Mouse (Mus musculus) mouse trophoblast stem cell (cell line): ENCODE results near the gene Eif2s1.

Experiments
- in situ Hi-C, 2 experiments: fragments of 300-500 bp; cut with MseI, MboI; formaldehyde crosslinking; loops; 2 replicates in 1 of 2; 3 replicates in 1 of 2; pipeline ENCODE4 v1.15.1; 2025

The Eif2s1 gene

DNA sequence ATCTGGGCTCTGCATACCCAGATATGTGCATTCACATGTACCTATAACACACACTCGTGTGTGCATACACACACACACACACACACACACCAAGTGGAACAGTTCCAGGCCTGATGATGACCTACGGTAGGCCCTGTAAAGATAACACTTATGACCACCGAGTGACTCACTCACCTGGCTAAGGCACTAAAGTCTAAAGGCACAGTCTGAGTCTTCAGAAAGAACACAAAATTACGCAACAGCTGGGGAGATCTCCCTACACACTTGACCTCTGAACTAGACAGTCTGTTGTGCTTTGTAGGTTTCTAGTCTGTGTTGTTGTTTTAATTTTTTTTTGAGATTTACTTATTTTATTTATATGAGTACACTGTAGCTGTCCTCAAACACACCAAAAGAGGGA lies 52.8 kb downstream of the Eif2s1 start:
- in situ Hi-C loops, result no loop called here

DNA sequence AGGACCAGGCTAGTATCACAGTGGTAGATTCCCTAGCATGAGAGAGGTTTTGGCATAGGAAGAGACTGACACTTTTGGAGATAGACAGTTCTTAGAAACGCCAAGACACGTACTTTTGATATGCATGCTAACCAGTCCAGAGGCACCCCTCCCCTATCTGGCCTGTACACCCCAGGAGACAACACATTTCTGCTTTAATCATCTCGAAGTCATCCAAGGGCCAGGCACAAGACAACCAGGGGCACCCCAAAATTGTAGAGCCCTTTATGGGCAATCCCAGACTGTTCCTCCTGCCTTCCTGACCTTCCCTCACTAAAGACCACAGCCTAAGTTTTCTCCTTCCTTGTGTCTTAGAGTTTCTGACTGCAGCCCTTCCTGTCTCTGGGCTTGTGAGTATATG lies 53.9 kb downstream of the Eif2s1 start:
- in situ Hi-C loops, result loop anchor here (5.0 kb wide), 1 partner anchor 182 kb away; no protein-coding TSS in a partner anchor

DNA sequence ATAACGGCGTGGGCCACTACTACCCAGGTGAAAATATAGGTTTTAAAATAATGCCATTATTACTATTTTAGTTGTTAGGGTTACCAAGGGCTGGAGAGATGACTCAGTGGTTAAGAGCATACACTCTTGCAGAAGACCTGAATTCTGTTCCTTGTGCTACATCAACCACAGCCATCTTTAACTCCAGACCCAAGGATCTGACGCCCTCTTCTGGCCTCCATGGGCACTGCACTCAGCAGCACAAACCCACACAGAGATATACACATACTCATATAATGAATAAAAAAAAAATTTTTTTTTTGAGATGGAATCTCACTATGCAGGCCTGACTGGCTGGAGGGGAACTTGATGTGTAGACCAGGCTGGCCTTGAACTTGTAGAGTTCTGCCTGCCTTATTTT lies 54.7 kb downstream of the Eif2s1 start:
- in situ Hi-C loops, result loop anchor here (5.0 kb wide), 1 partner anchor 181 kb away; no protein-coding TSS in a partner anchor

DNA sequence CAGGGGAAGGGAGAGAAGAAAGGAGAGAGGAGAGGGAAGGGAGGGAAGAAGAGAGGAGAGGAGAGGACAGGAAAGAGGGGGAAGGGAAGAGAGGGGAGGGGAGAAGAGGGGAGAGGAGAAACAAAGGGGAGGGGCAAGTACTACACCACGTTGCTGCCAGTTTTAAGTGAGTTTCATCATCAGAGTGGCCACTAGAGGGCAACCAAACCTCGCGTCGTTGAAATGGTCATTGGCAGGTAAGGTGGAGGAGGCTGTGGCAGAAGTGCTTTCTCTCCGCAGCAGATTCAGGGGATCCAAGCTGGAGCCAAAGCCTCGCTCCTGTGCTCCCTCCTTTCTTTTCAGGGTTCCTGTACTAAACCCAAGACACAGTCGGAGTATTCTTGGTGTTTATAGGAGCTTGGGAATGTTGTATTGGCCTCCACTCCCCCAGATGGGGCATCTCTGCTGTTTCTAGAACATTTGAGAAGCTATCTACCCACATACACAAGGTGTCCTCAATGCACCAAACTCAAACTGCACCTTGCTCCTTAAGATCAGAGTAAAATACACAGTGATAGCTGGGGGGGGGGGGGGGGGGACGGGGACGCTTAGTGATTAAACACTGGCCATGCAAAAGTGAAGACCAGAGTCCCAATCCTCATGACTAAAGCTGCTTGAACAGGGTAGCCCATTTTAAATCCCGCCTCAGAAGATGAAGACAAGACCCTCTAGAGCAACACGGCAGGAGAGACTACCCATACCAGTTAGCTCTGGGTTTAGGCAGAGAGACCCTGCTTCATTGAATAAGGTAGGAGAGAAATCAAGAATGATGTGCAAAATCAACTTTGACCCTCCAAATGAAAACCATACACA lies 56.8 kb downstream of the Eif2s1 start:
- in situ Hi-C loops, result loop anchor here (5.0 kb wide), 1 partner anchor 179 kb away; no protein-coding TSS in a partner anchor

DNA sequence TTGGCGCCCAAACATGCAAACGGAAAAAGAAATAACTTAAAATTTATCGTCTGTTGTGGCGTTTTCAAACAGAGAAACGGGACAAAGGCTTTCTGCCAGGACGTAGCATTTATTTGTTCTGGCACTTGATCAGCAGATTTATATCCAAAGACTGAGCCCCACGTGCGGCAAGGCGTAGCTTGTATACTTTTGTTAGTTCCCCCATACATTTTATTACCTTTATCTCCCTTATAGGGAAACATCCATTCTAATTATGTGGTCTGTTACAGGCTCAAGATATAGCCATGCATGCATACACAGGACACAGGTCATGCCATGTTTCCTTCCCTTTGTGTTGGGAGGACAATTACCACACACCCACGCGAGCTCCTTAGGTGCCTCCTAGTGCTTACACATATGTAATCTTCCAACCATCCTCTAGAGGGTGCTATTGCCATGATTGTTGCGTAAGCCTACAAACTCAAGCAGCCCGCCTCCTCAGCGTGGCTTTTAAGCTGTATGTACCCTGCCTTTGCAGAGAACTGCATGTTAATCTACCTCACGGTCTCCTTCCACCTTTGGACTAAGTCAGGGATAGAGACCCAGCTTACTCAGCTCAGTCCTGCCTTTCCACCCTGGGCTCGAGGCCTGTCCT lies 57.6 kb downstream of the Eif2s1 start:
- in situ Hi-C loops, result loop anchor here (5.0 kb wide), 1 partner anchor 178 kb away; no protein-coding TSS in a partner anchor

DNA sequence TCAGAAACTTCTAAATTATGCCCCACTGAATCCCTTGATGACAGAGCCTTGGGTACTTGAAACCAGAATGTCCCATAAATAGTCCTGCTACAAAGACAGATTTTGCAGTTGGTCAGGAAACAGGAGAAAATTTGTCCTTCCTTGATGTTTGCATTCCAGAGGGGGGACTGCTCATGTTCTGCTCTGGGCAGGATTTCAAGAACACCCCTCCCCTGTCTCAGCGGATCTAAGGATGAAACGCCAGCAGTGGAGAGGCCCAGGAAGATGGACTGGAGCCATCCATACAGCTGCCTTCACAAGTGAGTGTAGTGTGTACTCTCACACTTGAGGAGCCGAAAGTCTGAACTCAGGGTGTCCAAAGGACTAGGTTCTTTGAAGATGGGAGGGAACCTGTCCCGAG lies 59.8 kb downstream of the Eif2s1 start:
- in situ Hi-C loops, result loop anchor here in 1 of 2 experiments (5.0 kb wide), 1 partner anchor 101 kb away; no protein-coding TSS in a partner anchor

DNA sequence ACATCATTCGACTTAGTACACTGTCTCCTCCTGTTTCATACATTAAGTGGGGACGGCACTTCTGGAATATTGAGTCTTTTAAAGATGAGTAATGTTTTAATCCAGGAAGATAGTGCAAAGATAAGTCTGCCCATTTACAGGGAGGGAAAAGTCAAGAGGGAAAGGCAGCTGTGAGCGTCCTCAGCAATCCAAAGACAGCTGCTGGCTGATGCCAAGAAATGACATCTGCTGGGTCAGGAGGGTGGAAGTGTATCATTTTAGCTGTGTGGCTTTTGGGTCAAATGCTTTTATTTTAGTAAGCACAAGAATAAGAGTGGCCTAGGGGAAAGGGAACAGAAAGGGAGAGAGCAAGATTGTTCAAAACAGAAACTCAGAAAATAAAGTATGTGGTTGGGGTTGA lies 60.4 kb downstream of the Eif2s1 start:
- in situ Hi-C loops, result loop anchor here in 1 of 2 experiments (5.0 kb wide), 1 partner anchor 100 kb away; no protein-coding TSS in a partner anchor

DNA sequence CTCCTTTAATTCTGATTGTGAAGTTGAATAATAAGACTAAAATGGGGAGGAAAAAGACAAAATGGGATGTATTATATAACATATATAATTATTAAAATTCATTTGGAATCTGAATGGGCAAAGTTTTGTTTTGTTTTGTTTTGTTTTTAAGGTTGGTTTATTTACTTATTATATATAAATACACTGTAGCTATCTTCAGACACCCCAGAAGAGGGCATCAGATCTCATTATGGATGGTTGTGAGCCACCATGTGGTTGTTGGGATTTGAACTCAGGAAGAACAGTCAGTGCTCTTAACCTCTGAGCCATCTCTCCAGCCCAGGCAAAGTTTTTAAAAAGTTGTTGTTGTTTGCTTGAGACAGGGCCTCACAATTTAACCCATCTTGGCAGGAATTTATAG lies 61.4 kb downstream of the Eif2s1 start:
- in situ Hi-C loops, result loop anchor here in 1 of 2 experiments (5.0 kb wide), 1 partner anchor 99 kb away; no protein-coding TSS in a partner anchor

DNA sequence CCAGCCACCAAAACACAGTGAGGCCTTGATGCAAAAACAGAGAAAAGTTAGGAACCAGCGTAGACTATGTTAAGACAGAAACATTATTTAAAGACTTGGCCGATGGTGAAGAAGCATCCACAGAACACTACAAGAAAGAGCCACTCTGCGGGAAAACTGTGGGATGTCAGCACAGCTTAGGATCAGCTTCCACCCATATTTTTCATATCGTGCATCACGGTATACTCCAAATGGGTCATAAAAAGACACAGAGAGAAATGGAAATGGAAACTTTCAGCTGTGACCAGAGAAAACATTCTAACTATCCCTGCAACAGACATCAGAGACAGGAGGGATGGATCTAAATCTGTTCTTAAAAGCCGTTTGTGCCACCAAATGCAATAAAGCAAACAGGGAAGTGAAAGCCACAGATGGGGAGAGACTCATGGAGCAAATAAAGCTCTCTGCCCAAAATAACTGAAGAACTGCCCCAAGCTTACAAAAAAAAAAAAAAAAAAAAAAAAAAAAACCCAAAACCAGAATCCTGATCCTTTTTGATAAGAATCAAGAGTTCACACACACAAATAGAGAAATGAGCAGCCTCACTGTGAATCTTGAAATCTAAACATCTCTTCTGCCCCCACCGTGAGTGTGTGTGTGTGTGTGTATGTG lies 62.0 kb downstream of the Eif2s1 start:
- in situ Hi-C loops, result loop anchor here in 1 of 2 experiments (5.0 kb wide), 1 partner anchor 99 kb away; no protein-coding TSS in a partner anchor

DNA sequence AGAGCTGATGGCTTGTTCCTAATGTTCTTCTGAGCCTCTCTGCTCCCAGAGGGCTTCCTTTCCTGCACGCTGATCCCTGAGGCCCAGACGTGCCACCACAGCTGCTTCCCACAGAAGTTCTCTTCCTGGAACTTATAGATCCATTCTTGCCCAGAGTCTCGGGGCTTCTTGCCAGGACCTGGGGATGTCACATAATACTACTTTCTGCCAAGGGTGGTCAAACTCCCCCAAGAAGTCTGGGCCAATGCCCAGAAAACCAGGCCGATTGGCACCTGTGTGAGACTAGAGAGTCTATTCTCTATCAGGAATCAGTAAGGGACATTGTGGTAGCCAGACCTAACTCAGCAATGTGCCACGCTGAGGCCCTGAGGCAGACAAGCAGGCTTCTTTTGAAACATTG lies 65.7 kb downstream of the Eif2s1 start:
- in situ Hi-C loops, result no loop called here

DNA sequence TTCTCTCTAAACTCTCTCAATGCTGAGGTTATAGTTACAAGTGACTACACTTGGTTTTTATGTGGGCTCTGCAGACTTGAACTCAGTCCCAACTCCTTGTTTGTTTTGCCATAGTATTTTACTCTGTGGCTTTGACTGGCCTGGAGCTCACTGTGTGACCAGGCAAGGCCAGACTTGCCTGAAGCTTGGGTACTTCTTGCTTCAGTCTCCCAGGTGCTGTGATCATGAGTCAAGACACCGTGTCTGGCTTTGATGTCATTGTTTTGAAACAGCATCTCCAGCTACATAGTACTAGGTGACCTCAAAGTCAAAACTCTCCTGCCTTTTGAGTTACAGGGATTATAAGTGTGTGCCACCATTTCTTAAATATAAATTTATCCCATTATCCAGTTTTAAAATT lies 68.3 kb downstream of the Eif2s1 start:
- in situ Hi-C loops, result no loop called here

DNA sequence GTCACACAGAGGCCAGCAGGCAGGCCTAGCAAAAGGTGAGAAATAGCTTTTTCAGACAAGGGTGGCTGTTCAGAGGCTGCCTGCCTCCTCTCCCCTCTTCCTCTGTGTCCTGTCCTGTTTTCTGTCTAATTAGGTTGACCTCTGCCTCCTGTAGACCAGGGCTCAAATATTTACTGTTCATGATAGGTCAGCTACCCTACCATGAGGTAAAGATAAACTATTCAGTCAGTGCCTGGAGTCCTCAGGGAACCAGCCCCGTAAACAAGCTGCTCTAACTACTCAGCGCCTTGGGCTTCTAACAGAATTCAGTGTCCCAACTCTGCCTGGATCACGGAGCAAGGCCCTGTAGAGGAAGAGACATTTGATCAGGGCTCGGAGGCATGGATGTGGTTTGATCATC lies 74.9 kb downstream of the Eif2s1 start:
- in situ Hi-C loops, result loop anchor here in 1 of 2 experiments (5.0 kb wide), 1 partner anchor 71 kb away; the partner anchor contains the start of gene Tmem229b
